Comparison of ENCODE assay signal across 26 mouse cellular contexts in the genomic region with DNA sequence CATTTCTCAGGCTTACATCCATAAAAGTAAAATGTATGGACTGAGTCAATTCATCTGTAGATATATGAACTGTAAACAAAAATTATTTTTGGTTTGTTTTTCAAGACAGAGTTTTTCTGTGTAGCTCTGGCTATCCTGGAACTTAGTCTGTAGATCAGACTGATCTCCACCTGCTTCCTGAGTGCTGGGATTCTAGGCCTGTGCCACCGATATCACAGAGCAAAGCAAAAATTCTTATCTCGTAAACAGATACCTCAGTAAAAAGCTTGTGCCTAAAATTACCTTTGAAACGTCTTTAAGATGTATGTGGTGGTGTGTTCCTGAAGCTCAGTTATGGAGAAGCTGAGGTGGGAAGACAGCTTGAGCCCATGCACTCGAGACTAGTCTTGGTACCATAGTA.
"Had no signal": no experiment of that assay in that cellular context is flagged by ENCODE, and none has a peak within 500 bp of the region (broad histone marks: within the 10 kb centered on the region; RNA-seq: fewer than 3 reads in every experiment).

No protein-coding gene starts in this region.

- H3K9me3 ChIP-seq: embryonic facial prominence, embryonic 10.5 days; embryonic facial prominence, embryonic 12.5 days; embryonic facial prominence, embryonic 13.5 days; embryonic facial prominence, embryonic 15.5 days; forebrain, embryonic 10.5 days; forebrain, embryonic 12.5 days; forebrain, embryonic 13.5 days; forebrain, embryonic 15.5 days had no signal

- ATAC-seq: forebrain, embryonic 13.5 days; forebrain, embryonic 14.5 days; forebrain, embryonic 15.5 days; forebrain, embryonic 16.5 days; forebrain, postnatal 0 days had no signal

- H3K4me3 ChIP-seq: embryonic facial prominence, embryonic 10.5 days; embryonic facial prominence, embryonic 12.5 days; embryonic facial prominence, embryonic 13.5 days; embryonic facial prominence, embryonic 15.5 days; erythroblast, embryonic 14.5 days; forebrain, embryonic 10.5 days; forebrain, embryonic 12.5 days; forebrain, embryonic 13.5 days; forebrain, embryonic 15.5 days; gastrocnemius, adult 2 months; heart, adult 2 months had no signal

- H3K9ac ChIP-seq: embryonic facial prominence, embryonic 12.5 days; embryonic facial prominence, embryonic 13.5 days; embryonic facial prominence, embryonic 15.5 days; forebrain, embryonic 12.5 days; forebrain, embryonic 13.5 days; forebrain, embryonic 15.5 days; forebrain, postnatal 0 days had no signal

- H3K4me2 ChIP-seq: embryonic facial prominence, embryonic 12.5 days; embryonic facial prominence, embryonic 13.5 days; embryonic facial prominence, embryonic 15.5 days; forebrain, embryonic 12.5 days; forebrain, embryonic 13.5 days; forebrain, embryonic 15.5 days had no signal

- H3K36me3 ChIP-seq: forebrain, embryonic 15.5 days had no signal

- DNase-seq: cerebellum, adult 9-10 months; cerebellum, adult 9-11 months; cerebellum, postnatal 10 days; cerebellum, postnatal 14 days; cerebellum, postnatal 25 days; cerebellum, postnatal 36 days; embryo, embryonic 11 days; forebrain, postnatal 0 days; gastrocnemius, adult 2 months; gastrocnemius, postnatal 10 days; gastrocnemius, postnatal 14 days; gastrocnemius, postnatal 25 days; gastrocnemius, postnatal 36 days; heart, adult 18-20 months; heart, adult 2 months had no signal

- H3K4me1 ChIP-seq: embryonic facial prominence, embryonic 10.5 days; embryonic facial prominence, embryonic 12.5 days; embryonic facial prominence, embryonic 13.5 days; embryonic facial prominence, embryonic 15.5 days; forebrain, embryonic 10.5 days; forebrain, embryonic 12.5 days; forebrain, embryonic 13.5 days; forebrain, embryonic 15.5 days had no signal

- H3K27ac ChIP-seq: embryonic facial prominence, embryonic 10.5 days; embryonic facial prominence, embryonic 12.5 days; embryonic facial prominence, embryonic 13.5 days; embryonic facial prominence, embryonic 15.5 days; forebrain, embryonic 10.5 days; forebrain, embryonic 12.5 days; forebrain, embryonic 13.5 days; forebrain, embryonic 15.5 days; gastrocnemius, adult 2 months; heart, adult 2 months had no signal

- H3K27me3 ChIP-seq: embryonic facial prominence, embryonic 12.5 days; embryonic facial prominence, embryonic 13.5 days; embryonic facial prominence, embryonic 15.5 days; forebrain, embryonic 12.5 days; forebrain, embryonic 13.5 days; forebrain, embryonic 15.5 days had no signal
